Mouse (Mus musculus): Measurements from ENCODE around the gene Ccnd2. TPM values are rescaled to one million over a fixed set of nuclear protein-coding genes. Genes with fewer than 3 reads are reported as not detected.

The Ccnd2 gene
- polyA plus RNA-seq, 1 experiment from 2014 or later = 571 TPM

GRCm38 (mm10) chr6:127170734-127171133 is 18.7 kb upstream of the Ccnd2 start:
- Histone ChIP-seq H3K27me3 (ENCODE audit: control insufficient read depth, insufficient read depth, low read length) (no peaks in the 10 kb centered on the region), H3K4me2 (ENCODE audit: low read length) (no peak overlapping the region), H3K4me1 (ENCODE audit: control insufficient read depth in 2 of 2, insufficient read depth in 2 of 2, low read length in 2 of 2) (peaks cover 5 to 10% of the 10 kb centered on the region in 2 experiments; a peak in 2 of 4 replicates), H3K9ac (ENCODE audit: low read length) (no peak overlapping the region), H3K27ac (replicated peaks in 1 of 2; ENCODE audit: control insufficient read depth in 1 of 2, insufficient read depth in 1 of 2, low read depth in 2 of 2, low read length in 2 of 2) (no peak overlapping the region), H3K9me3 (ENCODE audit: control insufficient read depth, low read length) (no peaks in the 10 kb centered on the region), H3K4me3 (ENCODE audit: control insufficient read depth in 1 of 2, insufficient read depth in 1 of 2, low read depth in 1 of 2, low read length in 2 of 2) (no peak overlapping the region), H3K36me3 (ENCODE audit: control insufficient read depth, insufficient read depth, low read length) (no peaks in the 10 kb centered on the region)
- ATAC-seq (ENCODE audit: insufficient number of reproducible peaks, insufficient read depth, low FRiP score, low read depth) = no peak
- 84% methylated on average over 8 of the region's 8 CpGs for WGBS

GRCm38 (mm10) chr6:127165663-127166062 is 13.7 kb upstream of the Ccnd2 start:
- H3K4me3 ChIP-seq (ENCODE audit: control insufficient read depth in 1 of 2, insufficient read depth in 1 of 2, low read depth in 1 of 2, low read length in 2 of 2) = no peak overlapping the region
- no peaks in the 10 kb centered on the region for H3K27me3 ChIP-seq (ENCODE audit: control insufficient read depth, insufficient read depth, low read length)
- ATAC-seq (ENCODE audit: insufficient number of reproducible peaks, insufficient read depth, low FRiP score, low read depth) = no peak
- no peaks in the 10 kb centered on the region for H3K9me3 ChIP-seq (ENCODE audit: control insufficient read depth, low read length)
- no peak overlapping the region for H3K4me2 ChIP-seq (ENCODE audit: low read length)
- peaks cover 4 to 10% of the 10 kb centered on the region in 2 experiments; a peak in 3 of 4 replicates for H3K4me1 ChIP-seq (ENCODE audit: control insufficient read depth in 2 of 2, insufficient read depth in 2 of 2, low read length in 2 of 2)
- H3K9ac ChIP-seq (ENCODE audit: low read length) = no peak overlapping the region
- 60% methylated on average over 4 of the region's 4 CpGs for WGBS
- no peak overlapping the region for H3K27ac ChIP-seq (replicated peaks in 1 of 2; ENCODE audit: control insufficient read depth in 1 of 2, insufficient read depth in 1 of 2, low read depth in 2 of 2, low read length in 2 of 2)
- H3K36me3 ChIP-seq (ENCODE audit: control insufficient read depth, insufficient read depth, low read length) = no peaks in the 10 kb centered on the region

GRCm38 (mm10) chr6:127162842-127163241 is 10.8 kb upstream of the Ccnd2 start:
- Histone ChIP-seq H3K36me3 (ENCODE audit: control insufficient read depth, insufficient read depth, low read length) (no peaks in the 10 kb centered on the region), H3K4me2 (ENCODE audit: low read length) (peak overlapping the region; percentile 16; the same call in 1 of the 2 replicates), H3K9me3 (ENCODE audit: control insufficient read depth, low read length) (no peaks in the 10 kb centered on the region), H3K4me3 (ENCODE audit: control insufficient read depth in 1 of 2, insufficient read depth in 1 of 2, low read depth in 1 of 2, low read length in 2 of 2) (no peak overlapping the region), H3K27ac (replicated peaks in 1 of 2; ENCODE audit: control insufficient read depth in 1 of 2, insufficient read depth in 1 of 2, low read depth in 2 of 2, low read length in 2 of 2) (no peak overlapping the region; a peak in 1 of 4 replicates), H3K4me1 (ENCODE audit: control insufficient read depth in 2 of 2, insufficient read depth in 2 of 2, low read length in 2 of 2) (peaks cover 4 to 10% of the 10 kb centered on the region in 2 experiments; a peak in 3 of 4 replicates), H3K9ac (ENCODE audit: low read length) (no peak overlapping the region), H3K27me3 (ENCODE audit: control insufficient read depth, insufficient read depth, low read length) (no peaks in the 10 kb centered on the region; the same call in 1 of the 2 replicates)
- WGBS = 21% methylated on average over 6 of the region's 6 CpGs
- peak; percentile 66 for ATAC-seq (ENCODE audit: insufficient number of reproducible peaks, insufficient read depth, low FRiP score, low read depth)

GRCm38 (mm10) chr6:127157321-127157720 is 5.3 kb upstream of the Ccnd2 start:
- 58% methylated on average over 1 of the region's 1 CpGs for WGBS

GRCm38 (mm10) chr6:127155468-127155867 is 3.5 kb upstream of the Ccnd2 start:
- no peaks in the 10 kb centered on the region for H3K36me3 ChIP-seq (ENCODE audit: control insufficient read depth, insufficient read depth, low read length)
- no peaks in the 10 kb centered on the region for H3K9me3 ChIP-seq (ENCODE audit: control insufficient read depth, low read length)
- 1% methylated on average over 15 of the region's 15 CpGs for WGBS
- H3K27me3 ChIP-seq (ENCODE audit: control insufficient read depth, insufficient read depth, low read length) = no peaks in the 10 kb centered on the region; the same call in 1 of the 2 replicates
- ATAC-seq (ENCODE audit: insufficient number of reproducible peaks, insufficient read depth, low FRiP score, low read depth) = no peak
- H3K9ac ChIP-seq (ENCODE audit: low read length) = peak overlapping the region; percentile 69
- peak overlapping the region; percentile 54 to 69 for H3K4me3 ChIP-seq (ENCODE audit: control insufficient read depth in 1 of 2, insufficient read depth in 1 of 2, low read depth in 1 of 2, low read length in 2 of 2)
- H3K27ac ChIP-seq (replicated peaks in 1 of 2; ENCODE audit: control insufficient read depth in 1 of 2, insufficient read depth in 1 of 2, low read depth in 2 of 2, low read length in 2 of 2) = peak overlapping the region; percentile 37 to 79; a peak in 3 of 4 replicates
- H3K4me2 ChIP-seq (ENCODE audit: low read length) = peak overlapping the region; percentile 87
- H3K4me1 ChIP-seq (ENCODE audit: control insufficient read depth in 2 of 2, insufficient read depth in 2 of 2, low read length in 2 of 2) = peaks cover 16 to 30% of the 10 kb centered on the region in 2 experiments

More at GRCm38 (mm10) chr6:127157321-127157720, 5.3 kb upstream of the Ccnd2 start:
- no peak for ATAC-seq (ENCODE audit: insufficient number of reproducible peaks, insufficient read depth, low FRiP score, low read depth)
- Histone ChIP-seq H3K9ac (ENCODE audit: low read length) (no peak overlapping the region), H3K27me3 (ENCODE audit: control insufficient read depth, insufficient read depth, low read length) (no peaks in the 10 kb centered on the region; the same call in 1 of the 2 replicates), H3K36me3 (ENCODE audit: control insufficient read depth, insufficient read depth, low read length) (no peaks in the 10 kb centered on the region), H3K27ac (replicated peaks in 1 of 2; ENCODE audit: control insufficient read depth in 1 of 2, insufficient read depth in 1 of 2, low read depth in 2 of 2, low read length in 2 of 2) (no peak overlapping the region), H3K4me2 (ENCODE audit: low read length) (no peak overlapping the region), H3K9me3 (ENCODE audit: control insufficient read depth, low read length) (no peaks in the 10 kb centered on the region), H3K4me3 (ENCODE audit: control insufficient read depth in 1 of 2, insufficient read depth in 1 of 2, low read depth in 1 of 2, low read length in 2 of 2) (no peak overlapping the region), H3K4me1 (ENCODE audit: control insufficient read depth in 2 of 2, insufficient read depth in 2 of 2, low read length in 2 of 2) (peaks cover 11 to 19% of the 10 kb centered on the region in 2 experiments)

GRCm38 (mm10) chr6:127154708-127155268 is 2.8 kb upstream of the Ccnd2 start:
- Histone ChIP-seq H3K27me3 (ENCODE audit: control insufficient read depth, insufficient read depth, low read length) (no peaks in the 10 kb centered on the region; the same call in 1 of the 2 replicates), H3K36me3 (ENCODE audit: control insufficient read depth, insufficient read depth, low read length) (no peaks in the 10 kb centered on the region), H3K4me3 (ENCODE audit: control insufficient read depth in 1 of 2, insufficient read depth in 1 of 2, low read depth in 1 of 2, low read length in 2 of 2) (peak overlapping the region; percentile 54 to 69), H3K9me3 (ENCODE audit: control insufficient read depth, low read length) (no peaks in the 10 kb centered on the region), H3K27ac (replicated peaks in 1 of 2; ENCODE audit: control insufficient read depth in 1 of 2, insufficient read depth in 1 of 2, low read depth in 2 of 2, low read length in 2 of 2) (peak overlapping the region; percentile 79 to 86), H3K9ac (ENCODE audit: low read length) (peak overlapping the region; percentile 69), H3K4me1 (ENCODE audit: control insufficient read depth in 2 of 2, insufficient read depth in 2 of 2, low read length in 2 of 2) (peaks cover 16 to 30% of the 10 kb centered on the region in 2 experiments), H3K4me2 (ENCODE audit: low read length) (peak overlapping the region; percentile 87)
- ATAC-seq (ENCODE audit: insufficient number of reproducible peaks, insufficient read depth, low FRiP score, low read depth) = peak; percentile 49; the same call in 1 of the 2 replicates
- 2% methylated on average over 30 of the region's 34 CpGs for WGBS

- Histone ChIP-seq H3K4me2 (ENCODE audit: low read length) (peak overlapping the region; percentile 87), H3K9ac (ENCODE audit: low read length) (peak overlapping the region; percentile 69), H3K27me3 (ENCODE audit: control insufficient read depth, insufficient read depth, low read length) (no peaks in the 10 kb centered on the region; the same call in 1 of the 2 replicates), H3K9me3 (ENCODE audit: control insufficient read depth, low read length) (no peaks in the 10 kb centered on the region), H3K4me1 (ENCODE audit: control insufficient read depth in 2 of 2, insufficient read depth in 2 of 2, low read length in 2 of 2) (peaks cover 16 to 30% of the 10 kb centered on the region in 2 experiments), H3K27ac (replicated peaks in 1 of 2; ENCODE audit: control insufficient read depth in 1 of 2, insufficient read depth in 1 of 2, low read depth in 2 of 2, low read length in 2 of 2) (peak overlapping the region; percentile 79 to 86), H3K36me3 (ENCODE audit: control insufficient read depth, insufficient read depth, low read length) (no peaks in the 10 kb centered on the region), H3K4me3 (ENCODE audit: control insufficient read depth in 1 of 2, insufficient read depth in 1 of 2, low read depth in 1 of 2, low read length in 2 of 2) (peak overlapping the region; percentile 54 to 69)
- WGBS = under 1% methylated on average over 30 of the region's 30 CpGs
- ATAC-seq (ENCODE audit: insufficient number of reproducible peaks, insufficient read depth, low FRiP score, low read depth) = no peak
Observed at GRCm38 (mm10) chr6:127153972-127154707, 2.1 kb upstream of the Ccnd2 start.

Measured in heart, embryonic 14.5 days (tissue).